Mouse (Mus musculus) liver, postnatal 0 days (tissue): ENCODE results near the gene Spsb4. TPM values are rescaled to one million over a fixed set of nuclear protein-coding genes. Genes with fewer than 3 reads are reported as not detected.

Source experiments
- ATAC-seq: fragments of 200-750 bp; cut with Nextera tagmentation; 2 replicates; pipeline ENCODE4 v1.8.0; 2017; ENCODE audit warnings: mild to moderate bottlenecking, moderate library complexity
- DNase-seq: peaks from one replicate; pipeline ENCODE4 v3.0.0-alpha.2; 2016
- H3K27ac ChIP-seq: fragments of 300-500 bp; sonication (generic); 2 replicates; pipeline ENCODE4 v1.5.1; 2014; ENCODE audit warnings: antibody characterized with exemption, moderate library complexity, mild to moderate bottlenecking, low read depth
- H3K27me3 ChIP-seq: fragments of 300-500 bp; sonication (generic); 2 replicates; pipeline ENCODE4 v1.6.1; 2014; ENCODE audit warnings: low read length, control low read depth, mixed read lengths; ENCODE audit not compliant: insufficient read depth
- H3K36me3 ChIP-seq: fragments of 300-500 bp; sonication (generic); replicated peaks from 2 replicates; pipeline ENCODE4 v1.6.1; 2014; ENCODE audit warnings: mild to moderate bottlenecking, control low read depth, low read length, moderate library complexity, mixed read lengths; ENCODE audit not compliant: insufficient read depth
- H3K4me1 ChIP-seq: fragments of 300-500 bp; sonication (generic); 2 replicates; pipeline ENCODE4 v1.6.1; 2014; ENCODE audit warnings: antibody characterized with exemption, mild to moderate bottlenecking, control low read depth; ENCODE audit not compliant: insufficient read depth
- H3K4me2 ChIP-seq: fragments of 300-500 bp; sonication (generic); 2 replicates; pipeline ENCODE4 v1.6.1; 2014; ENCODE audit warnings: low read depth, mild to moderate bottlenecking, low read length, moderate library complexity, mixed read lengths
- H3K4me3 ChIP-seq: fragments of 300-500 bp; sonication (generic); 2 replicates; pipeline ENCODE4 v1.5.1; 2014; ENCODE audit warnings: low read depth, low read length
- H3K9ac ChIP-seq: fragments of 300-500 bp; sonication (generic); replicated peaks from 2 replicates; pipeline ENCODE4 v1.6.1; 2014; ENCODE audit warnings: mild to moderate bottlenecking, moderate library complexity
- H3K9me3 ChIP-seq: fragments of 300-500 bp; sonication (generic); 2 replicates; pipeline ENCODE4 v1.6.1; 2016; ENCODE audit warnings: mild to moderate bottlenecking, control low read depth, low read length, mixed read lengths
- CTCF ChIP-seq: sonication (generic); IDR thresholded peaks from 2 replicates; pipeline ENCODE4 v1.5.1; 2016; ENCODE audit warnings: antibody characterized with exemption, low read depth
- EP300 ChIP-seq: IDR thresholded peaks from 2 replicates; pipeline ENCODE4 v1.6.1; 2016; ENCODE audit warnings: antibody characterized with exemption, low read depth, mild to moderate bottlenecking
- WGBS: fragments of 180-500 bp; shearing (Covaris S2); extraction: QIAGEN DNeasy Blood & Tissue Kit; methylation state at CpG from one replicate; pipeline ENCODE4 v1.1.7; 2014; ENCODE audit not compliant: insufficient replicate concordance; 5-methylcytosine and 5-hydroxymethylcytosine counted together
- polyA plus RNA-seq: library from polyadenylated mRNA; unstranded; fragments of >200 nt; fragmentation: Nextera tagmentation; extraction: Ambion mirVana; gene quantifications from 2 replicates; pipeline ENCODE4 v1.2.1, GENCODE M21; 2015

Spsb4 gene
- polyA plus RNA-seq, 1 experiment from 2014 or later: 0.99 TPM

DNA sequence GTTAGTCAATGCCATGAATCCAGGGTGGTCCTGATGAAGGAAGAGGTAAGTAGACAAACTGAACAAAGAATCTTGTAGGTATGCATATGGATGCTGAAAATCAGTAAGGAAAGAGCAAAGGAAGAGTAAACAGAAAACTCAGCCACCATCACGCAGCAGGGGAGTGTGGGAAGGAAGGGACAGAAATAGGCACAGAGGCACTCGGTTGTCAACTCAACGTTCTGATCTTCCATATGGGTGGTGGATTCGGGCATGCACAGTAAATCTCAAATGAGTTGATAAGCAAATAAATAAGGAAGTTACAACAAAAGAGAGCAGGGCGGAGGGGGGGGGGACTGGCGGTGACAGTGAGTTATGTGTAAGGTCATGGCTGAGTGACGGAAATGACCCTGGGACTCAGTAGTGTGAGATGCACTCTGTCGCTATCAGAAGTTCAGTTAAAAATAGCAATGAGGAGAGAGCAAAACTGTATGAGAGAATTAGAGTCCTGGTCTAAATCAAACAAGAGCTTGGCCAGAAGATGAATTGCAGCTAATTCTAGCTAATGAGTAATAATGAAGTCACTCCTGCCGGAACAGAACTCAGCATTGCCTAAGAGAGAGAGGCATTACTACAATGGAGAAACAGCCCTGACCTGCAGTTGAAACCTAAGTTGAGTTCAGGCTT, 66.2 kb downstream of the Spsb4 start:
- Histone ChIP-seq H3K4me2 (no peak overlapping the region), H3K9ac (no peak overlapping the region), H3K4me1 (peaks cover 12% of the 10 kb centered on the region), H3K4me3 (no peak overlapping the region), H3K27ac (no peak overlapping the region), H3K9me3 (no peaks in the 10 kb centered on the region), H3K36me3 (no peaks in the 10 kb centered on the region), H3K27me3 (peaks cover 32% of the 10 kb centered on the region)
- TF ChIP-seq EP300 (no peak), CTCF (no peak)
- ATAC-seq: peak; percentile 56; the same call in 1 of the 2 replicates
- WGBS: 20% methylated on average over 9 of the region's 9 CpGs
- DNase-seq: no peak

DNA sequence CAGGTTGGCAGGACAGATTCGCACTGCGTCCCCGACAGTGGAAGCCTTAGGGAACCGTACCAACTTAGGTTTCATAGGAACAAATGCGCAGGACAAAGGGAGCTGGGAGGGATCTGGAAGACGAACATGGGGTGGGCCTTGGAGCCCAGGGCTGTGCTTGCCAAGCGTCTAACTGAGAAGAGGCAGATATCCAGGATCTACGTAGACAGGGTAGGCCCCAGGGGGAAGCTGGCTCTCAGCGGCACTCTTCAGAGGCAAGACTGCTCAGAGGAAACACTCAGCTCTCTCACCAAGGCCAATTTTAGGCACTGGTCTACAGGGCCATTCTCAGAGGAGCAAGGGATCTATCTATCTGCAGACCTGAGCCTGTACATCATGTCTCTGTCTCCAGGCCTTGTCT, 69.1 kb downstream of the Spsb4 start:
- Histone ChIP-seq H3K4me1 (peaks cover 12% of the 10 kb centered on the region), H3K9ac (no peak overlapping the region), H3K9me3 (no peaks in the 10 kb centered on the region), H3K4me3 (no peak overlapping the region), H3K27me3 (peaks cover 28% of the 10 kb centered on the region), H3K4me2 (no peak overlapping the region), H3K27ac (no peak overlapping the region), H3K36me3 (no peaks in the 10 kb centered on the region)
- TF ChIP-seq CTCF (no peak), EP300 (no peak)
- ATAC-seq: no peak
- no peak for DNase-seq
- WGBS: 85% methylated on average over 9 of the region's 9 CpGs

DNA sequence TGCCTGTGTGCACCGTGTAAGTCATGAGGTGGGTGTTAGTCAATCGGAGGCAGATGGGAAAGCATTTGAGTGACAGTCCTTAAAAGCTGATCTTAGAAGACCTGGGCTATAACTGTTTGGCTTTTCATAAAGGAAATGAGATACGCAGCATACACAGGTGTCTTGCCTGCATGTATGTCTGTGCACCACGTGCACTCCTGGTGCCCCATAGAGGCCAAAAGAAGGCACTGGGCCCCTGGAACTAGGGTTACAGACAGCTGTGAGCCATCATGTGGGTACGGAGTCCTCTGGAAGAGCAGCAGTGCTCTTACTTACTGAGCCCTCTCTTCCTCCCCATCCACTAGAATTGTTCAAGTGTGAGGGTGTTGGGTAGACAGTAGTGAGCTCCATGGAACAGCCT, 70.1 kb downstream of the Spsb4 start:
- H3K4me3 ChIP-seq: no peak overlapping the region
- H3K27ac ChIP-seq: no peak overlapping the region
- no peak for TF ChIP-seq CTCF
- TF ChIP-seq EP300: no peak
- H3K27me3 ChIP-seq: peaks cover 29% of the 10 kb centered on the region
- no peak for ATAC-seq
- WGBS: 81% methylated on average over 5 of the region's 5 CpGs
- H3K36me3 ChIP-seq: no peaks in the 10 kb centered on the region
- no peaks in the 10 kb centered on the region for H3K9me3 ChIP-seq
- H3K9ac ChIP-seq: no peak overlapping the region
- peaks cover 11% of the 10 kb centered on the region for H3K4me1 ChIP-seq
- no peak for DNase-seq
- no peak overlapping the region for H3K4me2 ChIP-seq

DNA sequence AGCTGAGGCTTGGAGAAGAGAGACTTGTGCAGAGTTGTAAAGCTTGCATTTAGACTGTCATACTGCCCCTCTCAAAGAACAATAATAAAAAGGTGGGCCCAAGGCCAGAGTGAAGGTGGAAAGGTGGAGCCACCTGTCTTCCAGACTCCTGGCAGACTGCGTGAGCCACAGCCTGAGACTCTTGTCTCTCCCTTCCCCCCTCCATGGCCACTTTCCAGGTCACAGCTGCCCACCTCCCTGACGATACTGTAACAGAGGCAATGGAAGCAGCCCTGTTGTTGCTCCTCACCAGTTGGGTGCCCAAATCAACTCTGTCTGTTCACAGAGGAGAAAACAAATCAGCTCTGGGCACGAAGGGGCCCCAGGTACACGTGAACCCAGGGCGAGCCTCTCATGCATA, 71.5 kb downstream of the Spsb4 start:
- Histone ChIP-seq H3K27me3 (peaks cover 37% of the 10 kb centered on the region), H3K36me3 (no peaks in the 10 kb centered on the region), H3K9me3 (no peaks in the 10 kb centered on the region), H3K4me1 (peaks cover 3% of the 10 kb centered on the region; the same call in 1 of the 2 replicates), H3K4me3 (no peak overlapping the region), H3K9ac (no peak overlapping the region), H3K27ac (no peak overlapping the region), H3K4me2 (no peak overlapping the region)
- 67% methylated on average over 5 of the region's 5 CpGs for WGBS
- ATAC-seq (no peak), DNase-seq (no peak)
- TF ChIP-seq CTCF (no peak), EP300 (no peak)

DNA sequence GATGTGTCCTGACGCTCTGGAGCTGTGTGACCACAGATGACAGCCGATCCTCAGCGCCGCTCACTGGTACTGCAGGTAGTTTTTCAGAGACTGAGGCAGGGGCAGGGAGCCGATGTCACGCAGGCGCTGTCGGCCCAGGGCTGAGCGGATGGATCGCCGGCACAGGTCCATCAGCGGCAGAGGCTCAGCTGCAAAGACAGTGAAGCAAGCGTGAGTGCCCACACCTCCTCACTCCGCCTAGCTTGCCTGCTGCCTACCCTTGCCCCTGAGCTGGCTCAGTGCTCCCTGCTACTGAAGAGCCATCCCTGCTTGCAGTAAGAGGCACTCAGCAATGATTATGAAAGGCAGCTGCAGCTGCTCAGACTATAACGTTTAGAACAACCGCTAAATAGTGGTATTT, 74.1 kb downstream of the Spsb4 start:
- peaks cover 25% of the 10 kb centered on the region for H3K27me3 ChIP-seq
- no peaks in the 10 kb centered on the region for H3K9me3 ChIP-seq
- no peaks in the 10 kb centered on the region for H3K36me3 ChIP-seq
- no peak for TF ChIP-seq EP300
- TF ChIP-seq CTCF: no peak
- no peak overlapping the region for H3K9ac ChIP-seq
- no peak overlapping the region for H3K4me2 ChIP-seq
- ATAC-seq: no peak
- WGBS: 64% methylated on average over 16 of the region's 16 CpGs
- no peak for DNase-seq
- H3K27ac ChIP-seq: no peak overlapping the region
- H3K4me3 ChIP-seq: no peak overlapping the region
- H3K4me1 ChIP-seq: no peaks in the 10 kb centered on the region

DNA sequence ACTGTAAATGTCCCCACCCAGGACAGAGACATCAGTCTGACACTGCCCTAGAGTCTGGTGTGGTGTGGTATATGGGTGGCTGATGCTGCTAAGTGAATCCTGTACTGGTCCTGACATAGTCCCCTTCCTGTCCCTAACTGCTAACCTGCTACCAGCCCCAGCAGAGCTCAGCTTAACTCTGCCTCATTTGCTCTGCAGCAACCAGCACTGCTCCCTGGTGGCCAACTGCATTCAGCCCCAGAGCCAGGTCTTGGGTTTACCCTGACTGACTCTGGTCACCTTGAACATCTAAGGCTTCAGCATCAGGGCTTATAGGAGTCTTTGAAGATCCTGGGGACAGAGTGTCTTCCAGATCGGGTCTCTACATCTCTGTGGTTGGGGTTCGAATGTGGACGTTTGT, 75.7 kb downstream of the Spsb4 start:
- peaks cover 16% of the 10 kb centered on the region; the same call in 1 of the 2 replicates for H3K27me3 ChIP-seq
- H3K4me2 ChIP-seq: no peak overlapping the region
- H3K4me3 ChIP-seq: no peak overlapping the region
- TF ChIP-seq EP300: no peak
- TF ChIP-seq CTCF: peak; percentile 35
- H3K27ac ChIP-seq: no peak overlapping the region
- whole genome bisulfite sequencing: 62% methylated on average over 3 of the region's 3 CpGs
- ATAC-seq (no peak), DNase-seq (no peak)
- no peaks in the 10 kb centered on the region for H3K9me3 ChIP-seq
- no peak overlapping the region for H3K9ac ChIP-seq
- no peaks in the 10 kb centered on the region for H3K4me1 ChIP-seq
- no peaks in the 10 kb centered on the region for H3K36me3 ChIP-seq
